Mouse (Mus musculus): Measurements from ENCODE around the gene Lamtor3. TPM values are rescaled to one million over a fixed set of nuclear protein-coding genes. Genes with fewer than 3 reads are reported as not detected.
"Not testable (repeated sequence)": the region's sequence is repeated elsewhere in the genome, so short reads cannot be mapped to it uniquely, and the experiment has no call there.

Gene Lamtor3
- polyA plus RNA-seq, 1 experiment from 2014 or later = 88.8 TPM

DNA sequence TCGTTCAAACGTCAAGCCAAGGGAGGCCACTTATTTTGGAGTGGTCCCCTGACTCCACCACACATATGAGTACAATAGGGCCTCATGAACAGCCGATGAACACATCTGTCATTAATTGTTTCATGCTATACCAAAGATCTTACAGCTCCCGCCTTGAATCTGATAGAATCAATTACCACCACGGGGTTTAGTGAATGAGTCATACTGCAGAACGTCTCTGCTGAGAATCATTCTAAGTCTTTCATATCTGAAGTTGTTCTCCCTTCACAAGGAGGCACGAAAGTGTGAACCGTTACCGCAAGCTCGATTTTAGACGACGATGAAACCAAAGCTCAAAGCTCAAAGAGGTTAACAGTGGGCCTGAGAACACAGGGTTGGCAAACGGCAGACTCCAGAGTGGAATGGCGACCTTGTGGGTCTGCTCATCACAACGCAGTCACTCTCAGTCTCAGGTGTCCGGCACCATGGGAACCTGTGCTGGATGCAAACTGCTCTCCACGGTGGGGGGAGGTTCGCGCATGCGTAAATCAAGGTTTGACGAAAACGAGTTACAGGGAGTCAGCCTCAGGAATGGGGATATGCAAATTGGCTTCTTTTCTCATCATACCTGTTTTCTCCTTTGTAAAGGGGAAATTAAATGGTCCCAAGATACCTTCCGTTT lies 36.1 kb downstream of the Lamtor3 start:
- WGBS = 64% methylated on average over 23 of the region's 23 CpGs
- Histone ChIP-seq H3K4me1 (peaks cover 29% of the 10 kb centered on the region), H3K36me3 (replicated peaks) (no peaks in the 10 kb centered on the region), H3K9me3 (no peaks in the 10 kb centered on the region), H3K4me3 (no peak overlapping the region), H3K27ac (replicated peaks) (no peak overlapping the region), H3K27me3 (replicated peaks; ENCODE audit: low read depth, poor library complexity, severe bottlenecking) (no peaks in the 10 kb centered on the region)
- DNase-seq (ENCODE audit: low spot score) = no peak

DNA sequence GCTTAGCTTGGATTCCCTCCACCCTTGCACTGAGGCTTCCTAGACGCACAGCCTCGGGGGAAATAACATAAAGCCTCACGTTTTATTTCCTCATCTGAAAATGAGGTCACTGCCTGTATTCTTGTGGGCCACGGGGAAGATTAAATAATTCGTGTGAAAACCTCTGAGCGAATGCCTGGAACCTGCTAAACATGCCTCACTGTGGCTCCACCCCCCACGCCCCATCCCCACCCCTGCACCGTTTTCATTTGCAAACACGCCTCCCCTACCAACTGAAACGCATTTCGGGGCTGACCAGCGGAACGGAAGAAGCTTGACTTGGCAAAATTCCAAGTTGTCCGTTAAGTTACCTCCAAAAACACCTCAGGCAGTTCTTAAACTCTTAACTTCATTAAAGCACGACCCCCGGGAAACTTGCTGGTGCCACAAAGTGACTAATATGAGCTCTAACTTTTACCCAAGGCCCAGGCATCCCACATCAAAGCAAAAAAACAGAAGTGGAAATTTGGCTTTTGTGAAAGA lies 37.3 kb downstream of the Lamtor3 start:
- 22% methylated on average over 16 of the region's 16 CpGs for WGBS
- no peaks in the 10 kb centered on the region for H3K27me3 ChIP-seq (replicated peaks; ENCODE audit: low read depth, poor library complexity, severe bottlenecking)
- peaks cover 29% of the 10 kb centered on the region for H3K4me1 ChIP-seq
- DNase-seq (ENCODE audit: low spot score) = peak; percentile 43
- H3K4me3 ChIP-seq = peak overlapping the region; percentile 40; the same call in 1 of the 2 replicates
- H3K27ac ChIP-seq (replicated peaks) = no peak overlapping the region
- H3K9me3 ChIP-seq = no peaks in the 10 kb centered on the region
- no peaks in the 10 kb centered on the region for H3K36me3 ChIP-seq (replicated peaks)

DNA sequence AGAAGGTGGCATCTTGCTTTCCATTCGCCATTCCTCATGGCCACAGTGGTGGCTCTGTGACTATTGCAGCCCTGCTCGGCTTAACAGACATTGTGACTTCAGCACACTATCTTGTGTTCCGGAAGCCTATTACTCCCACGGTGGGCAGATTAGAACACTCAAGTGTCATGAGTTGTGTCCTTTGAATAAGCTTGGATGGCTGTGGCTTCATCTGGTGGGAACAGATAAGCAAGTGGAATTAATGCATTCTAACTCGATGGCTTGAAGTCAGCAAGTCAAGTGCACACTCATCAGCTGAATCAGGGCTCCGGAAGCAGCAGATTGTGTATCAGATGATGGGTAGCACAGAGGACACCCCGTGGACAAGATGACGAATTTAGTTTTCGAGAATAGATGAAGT lies 39.6 kb downstream of the Lamtor3 start:
- Histone ChIP-seq H3K27ac (replicated peaks) (no peak overlapping the region), H3K36me3 (replicated peaks) (no peaks in the 10 kb centered on the region), H3K9me3 (no peaks in the 10 kb centered on the region), H3K27me3 (replicated peaks; ENCODE audit: low read depth, poor library complexity, severe bottlenecking) (no peaks in the 10 kb centered on the region), H3K4me3 (no peak overlapping the region), H3K4me1 (peaks cover 18% of the 10 kb centered on the region)
- WGBS = 91% methylated on average over 9 of the region's 9 CpGs
- no peak for DNase-seq (ENCODE audit: low spot score)

DNA sequence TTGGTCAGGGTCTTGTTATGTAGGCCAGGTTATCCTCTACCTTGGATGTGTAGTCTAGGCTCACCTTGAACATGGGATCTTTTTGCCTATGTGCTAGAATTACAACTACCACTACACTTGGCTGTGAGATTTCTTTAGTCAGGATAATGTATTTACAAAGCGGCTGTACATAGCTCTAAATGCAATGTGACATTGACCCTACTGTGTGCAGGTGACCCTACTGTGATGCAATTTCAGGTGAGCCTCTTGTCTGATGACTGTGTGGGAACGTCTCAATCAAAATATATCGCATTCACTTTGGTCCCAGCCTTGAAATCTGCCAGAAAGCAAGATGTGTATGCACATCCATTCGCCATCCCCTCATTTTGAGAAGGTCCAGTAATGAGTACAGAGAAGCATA lies 40.0 kb downstream of the Lamtor3 start:
- no peak overlapping the region for H3K4me3 ChIP-seq
- H3K36me3 ChIP-seq (replicated peaks) = no peaks in the 10 kb centered on the region
- H3K27me3 ChIP-seq (replicated peaks; ENCODE audit: low read depth, poor library complexity, severe bottlenecking) = no peaks in the 10 kb centered on the region
- DNase-seq (ENCODE audit: low spot score) = no peak
- H3K4me1 ChIP-seq = peaks cover 13% of the 10 kb centered on the region
- no peak overlapping the region for H3K27ac ChIP-seq (replicated peaks)
- 93% methylated on average over 4 of the region's 4 CpGs for WGBS
- no peaks in the 10 kb centered on the region for H3K9me3 ChIP-seq

DNA sequence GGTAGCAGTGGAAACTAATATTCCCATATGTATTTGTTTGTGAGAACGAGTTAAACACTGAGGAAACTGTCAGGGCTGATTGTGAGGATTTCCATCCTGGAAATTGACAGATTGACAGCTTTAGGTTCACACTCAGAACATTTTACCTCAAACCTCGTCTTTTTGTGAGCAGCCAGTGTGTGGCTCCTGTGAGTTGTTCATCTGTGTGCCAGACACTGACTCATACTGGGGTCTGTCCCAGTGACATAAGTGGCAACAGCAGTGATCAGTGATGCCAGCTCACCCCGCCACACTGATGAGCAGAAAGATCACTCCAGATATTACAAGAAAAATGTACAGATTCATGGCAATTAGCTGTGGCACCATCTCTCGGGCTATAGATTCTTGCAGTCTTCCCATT lies 41.1 kb downstream of the Lamtor3 start:
- Histone ChIP-seq H3K4me3 (no peak overlapping the region), H3K4me1 (peaks cover 8% of the 10 kb centered on the region), H3K27me3 (replicated peaks; ENCODE audit: low read depth, poor library complexity, severe bottlenecking) (no peaks in the 10 kb centered on the region), H3K27ac (replicated peaks) (no peak overlapping the region), H3K9me3 (no peaks in the 10 kb centered on the region), H3K36me3 (replicated peaks) (no peaks in the 10 kb centered on the region)
- no peak for DNase-seq (ENCODE audit: low spot score)
- 84% methylated on average over 4 of the region's 4 CpGs for WGBS

DNA sequence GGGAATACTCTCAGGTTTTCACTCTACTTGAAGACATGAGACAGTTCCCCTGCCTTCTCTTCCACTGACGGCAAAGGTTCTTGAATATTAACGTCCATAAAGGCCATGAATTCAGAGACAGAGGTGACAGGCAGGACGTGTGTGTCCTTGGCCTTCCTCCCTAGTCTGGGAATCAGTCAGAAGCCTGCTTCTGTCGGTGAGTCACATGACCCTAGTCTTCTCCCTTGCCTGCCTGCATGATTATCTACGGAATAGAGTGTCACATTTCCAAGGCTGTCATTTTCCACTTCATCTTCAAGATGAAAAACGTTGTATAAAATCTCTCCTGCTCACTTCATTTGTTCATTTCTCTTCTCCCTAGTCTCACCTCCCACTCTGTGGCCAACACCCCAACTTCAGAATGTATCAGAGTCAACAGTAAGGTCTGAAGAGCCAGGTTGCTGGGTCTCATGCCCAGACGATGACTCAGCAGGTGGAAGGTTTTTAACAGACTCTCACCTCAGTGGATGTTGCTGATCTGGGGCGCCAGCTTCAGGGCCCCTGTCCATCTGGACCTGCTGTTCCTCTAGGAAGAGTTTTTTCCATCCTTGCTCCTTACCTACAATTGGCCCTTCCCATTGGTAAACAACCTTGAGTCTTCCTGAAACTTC lies 43.6 kb downstream of the Lamtor3 start:
- whole genome bisulfite sequencing = 66% methylated on average over 8 of the region's 8 CpGs
- Histone ChIP-seq H3K4me3 (no peak overlapping the region), H3K4me1 (no peaks in the 10 kb centered on the region), H3K36me3 (replicated peaks) (no peaks in the 10 kb centered on the region), H3K9me3 (no peaks in the 10 kb centered on the region), H3K27me3 (replicated peaks; ENCODE audit: low read depth, poor library complexity, severe bottlenecking) (no peaks in the 10 kb centered on the region), H3K27ac (replicated peaks) (no peak overlapping the region)
- DNase-seq (ENCODE audit: low spot score) = no peak

DNA sequence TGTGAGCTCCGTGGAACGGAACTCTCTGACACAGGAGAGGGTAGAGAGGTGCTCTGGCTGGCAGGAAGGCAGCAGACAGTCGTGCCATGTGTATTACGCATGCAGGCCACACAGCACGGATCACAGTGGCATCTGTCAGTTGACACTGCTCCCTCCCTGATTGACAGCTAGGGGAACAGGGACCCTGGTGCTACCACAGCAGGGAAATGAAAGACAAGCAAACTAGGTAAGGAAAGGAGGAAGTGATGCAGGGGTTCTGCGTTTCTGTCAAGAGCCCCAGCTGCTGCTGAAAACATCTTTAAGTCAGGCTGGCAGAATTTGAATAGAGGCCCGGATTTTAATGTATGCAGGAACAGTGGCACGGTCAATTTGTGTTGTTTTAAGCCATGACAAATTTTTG lies 45.2 kb downstream of the Lamtor3 start:
- no peak for DNase-seq (ENCODE audit: low spot score)
- Histone ChIP-seq H3K9me3 (no peaks in the 10 kb centered on the region), H3K4me3 (no peak overlapping the region), H3K4me1 (no peaks in the 10 kb centered on the region), H3K36me3 (replicated peaks) (no peaks in the 10 kb centered on the region), H3K27me3 (replicated peaks; ENCODE audit: low read depth, poor library complexity, severe bottlenecking) (no peaks in the 10 kb centered on the region), H3K27ac (replicated peaks) (no peak overlapping the region)
- WGBS = 75% methylated on average over 8 of the region's 8 CpGs

DNA sequence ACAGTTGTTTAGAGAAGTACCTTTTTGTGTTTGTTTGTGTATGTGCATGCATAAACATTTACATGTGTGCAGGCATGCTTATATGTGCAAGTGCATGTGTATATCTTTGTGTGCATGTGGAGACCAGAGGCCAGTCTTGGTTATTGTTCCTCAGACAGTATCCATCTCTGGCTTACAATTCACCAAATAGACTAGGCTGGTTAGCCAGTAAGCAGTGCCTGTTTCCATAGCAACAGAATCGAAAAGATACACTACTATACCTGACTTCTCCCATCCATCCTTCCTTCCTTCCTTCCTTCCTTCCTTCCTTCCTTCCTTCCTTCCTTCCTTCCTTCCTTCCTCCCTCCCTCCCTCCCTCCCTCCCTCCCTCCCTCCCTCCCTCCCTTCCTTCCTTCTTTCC lies 45.7 kb downstream of the Lamtor3 start:
- DNase-seq (ENCODE audit: low spot score); H3K9me3 ChIP-seq; H3K27me3 ChIP-seq (replicated peaks; ENCODE audit: low read depth, poor library complexity, severe bottlenecking); H3K27ac ChIP-seq (replicated peaks); H3K4me1 ChIP-seq; H3K4me3 ChIP-seq; H3K36me3 ChIP-seq (replicated peaks): not testable (repeated sequence)
- 86% methylated on average over 1 of the region's 1 CpGs for WGBS

DNA sequence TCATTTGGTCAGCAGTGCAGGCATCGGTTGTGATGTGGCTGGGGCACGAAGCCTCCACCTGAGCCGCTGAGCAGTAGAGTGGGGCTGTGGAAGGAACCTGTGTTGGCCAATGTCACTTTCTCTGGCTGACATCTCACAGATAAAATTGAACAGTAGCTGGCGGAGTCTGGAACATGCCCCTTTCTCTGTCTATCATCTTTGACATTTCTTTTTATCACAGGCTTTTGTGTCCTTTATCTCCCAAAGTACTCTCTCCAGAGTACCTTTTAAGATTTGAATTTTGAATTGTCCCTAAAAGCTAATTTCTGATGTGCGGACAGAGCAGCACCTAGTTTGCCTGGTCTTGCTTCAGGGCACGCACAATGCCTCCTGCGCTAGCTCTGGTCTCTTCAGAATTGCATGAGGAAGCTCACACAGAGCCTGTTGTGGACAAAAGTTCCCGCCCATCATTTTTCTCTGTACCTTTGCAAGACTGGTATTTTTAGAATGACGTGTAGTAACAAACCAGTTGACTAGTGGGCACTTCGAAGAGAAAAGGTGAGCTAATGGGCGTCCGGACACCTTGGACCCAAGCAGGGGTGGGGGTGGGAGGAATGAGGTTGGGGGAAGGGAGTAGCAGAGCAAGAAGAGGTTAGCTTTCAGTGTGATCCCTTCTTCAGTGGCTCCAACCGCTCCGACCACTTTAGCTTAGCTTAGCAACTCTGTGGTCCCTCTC lies 50.0 kb downstream of the Lamtor3 start:
- no peak overlapping the region for H3K4me3 ChIP-seq
- H3K36me3 ChIP-seq (replicated peaks) = no peaks in the 10 kb centered on the region
- no peak overlapping the region for H3K27ac ChIP-seq (replicated peaks)
- DNase-seq (ENCODE audit: low spot score) = no peak
- 90% methylated on average over 14 of the region's 14 CpGs for WGBS
- no peaks in the 10 kb centered on the region for H3K9me3 ChIP-seq
- H3K4me1 ChIP-seq = no peaks in the 10 kb centered on the region
- no peaks in the 10 kb centered on the region for H3K27me3 ChIP-seq (replicated peaks; ENCODE audit: low read depth, poor library complexity, severe bottlenecking)

DNA sequence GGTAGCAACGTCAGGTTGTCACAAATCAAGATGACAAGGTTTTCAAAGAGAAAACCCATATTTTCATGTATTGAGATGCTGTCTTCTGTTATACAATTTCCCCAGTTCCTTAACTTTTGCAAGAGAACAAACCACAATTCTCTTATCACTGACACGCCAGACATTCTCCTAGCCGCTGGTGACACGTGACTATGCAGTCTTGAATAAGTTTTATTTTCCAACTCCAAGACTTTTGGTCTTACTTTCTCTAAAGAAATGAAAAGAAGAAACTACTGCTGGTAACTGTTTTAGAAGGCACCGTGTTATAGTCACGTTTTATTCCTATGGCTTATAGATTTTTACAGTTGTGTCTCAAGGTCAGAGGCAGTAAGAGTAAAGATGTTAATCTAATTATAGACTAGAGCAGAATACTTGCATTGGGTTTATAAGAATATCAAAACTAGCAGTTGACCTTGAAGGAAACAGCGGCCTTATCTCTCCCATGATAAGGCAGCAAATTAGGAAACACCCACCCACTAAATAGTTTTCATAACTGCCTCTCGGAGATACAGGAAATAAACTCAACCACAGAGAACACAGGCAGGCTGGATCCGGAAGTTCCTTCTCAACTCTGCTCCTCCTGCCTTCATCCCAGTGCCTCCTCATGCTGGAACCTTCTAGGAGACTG lies 50.6 kb downstream of the Lamtor3 start:
- no peak overlapping the region for H3K27ac ChIP-seq (replicated peaks)
- 86% methylated on average over 9 of the region's 9 CpGs for WGBS
- H3K4me1 ChIP-seq = no peaks in the 10 kb centered on the region
- no peaks in the 10 kb centered on the region for H3K27me3 ChIP-seq (replicated peaks; ENCODE audit: low read depth, poor library complexity, severe bottlenecking)
- H3K9me3 ChIP-seq = no peaks in the 10 kb centered on the region
- no peak for DNase-seq (ENCODE audit: low spot score)
- H3K36me3 ChIP-seq (replicated peaks) = no peaks in the 10 kb centered on the region
- no peak overlapping the region for H3K4me3 ChIP-seq

DNA sequence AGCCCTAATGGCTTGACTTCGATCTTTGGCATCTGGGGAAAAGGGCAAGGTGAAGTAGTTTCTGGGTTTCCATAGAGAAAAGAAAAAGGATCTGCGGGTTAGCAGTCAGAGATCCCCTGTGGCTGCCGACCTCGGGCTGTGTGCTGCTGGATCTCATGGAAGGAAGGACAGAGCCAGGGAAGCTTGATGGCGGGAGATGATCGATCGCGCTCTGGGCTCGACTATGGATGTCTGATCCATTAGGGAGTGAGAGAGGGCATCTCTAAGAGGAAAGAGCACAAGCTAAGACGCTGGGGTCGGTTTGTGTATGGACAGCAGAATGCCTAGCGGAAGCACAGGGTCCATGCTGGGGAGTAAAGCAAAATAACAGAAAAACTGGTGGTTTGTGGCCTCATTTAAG lies 51.6 kb downstream of the Lamtor3 start:
- Histone ChIP-seq H3K27me3 (replicated peaks; ENCODE audit: low read depth, poor library complexity, severe bottlenecking) (no peaks in the 10 kb centered on the region), H3K4me3 (peak overlapping the region; percentile 13; the same call in 1 of the 2 replicates), H3K4me1 (no peaks in the 10 kb centered on the region), H3K9me3 (no peaks in the 10 kb centered on the region), H3K27ac (replicated peaks) (peak overlapping the region; percentile 40), H3K36me3 (replicated peaks) (no peaks in the 10 kb centered on the region)
- WGBS = 49% methylated on average over 12 of the region's 12 CpGs
- DNase-seq (ENCODE audit: low spot score) = peak; percentile 73

DNA sequence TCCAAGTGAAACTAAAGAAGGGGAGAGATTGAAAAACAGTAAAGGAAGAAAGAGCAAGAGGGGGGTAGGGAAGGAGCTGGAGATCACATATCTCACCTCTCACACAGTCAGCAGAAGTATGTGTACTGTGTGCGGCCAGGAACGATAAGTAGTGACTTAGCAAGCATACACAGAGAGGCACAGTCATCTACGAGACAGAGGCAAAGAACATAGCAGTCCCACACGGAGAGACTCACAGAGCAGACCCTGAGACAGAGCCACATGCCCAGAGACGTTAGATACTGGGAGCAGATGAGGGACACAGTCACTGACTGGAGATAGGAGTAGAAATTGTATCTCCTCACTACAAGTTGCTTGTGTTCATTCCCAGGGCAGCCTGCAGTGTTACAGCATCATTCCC lies 53.9 kb downstream of the Lamtor3 start:
- Histone ChIP-seq H3K4me3 (no peak overlapping the region), H3K9me3 (no peaks in the 10 kb centered on the region), H3K27ac (replicated peaks) (no peak overlapping the region), H3K4me1 (peaks cover 5% of the 10 kb centered on the region), H3K36me3 (replicated peaks) (no peaks in the 10 kb centered on the region), H3K27me3 (replicated peaks; ENCODE audit: low read depth, poor library complexity, severe bottlenecking) (no peaks in the 10 kb centered on the region)
- no peak for DNase-seq (ENCODE audit: low spot score)
- WGBS = 82% methylated on average over 5 of the region's 5 CpGs
